Mouse (Mus musculus): ENCODE measurements around the gene Hrc. TPM values are rescaled to one million over a fixed set of nuclear protein-coding genes. Genes with fewer than 3 reads are reported as not detected.

The Hrc gene
- total and polyA plus RNA-seq, 3 experiments: 0.10 to 0.21 TPM; not detected in 1

- dilution Hi-C loops (cut with MboI; ENCODE audit: extremely low pct_ligation_motif_present, extremely low pct_unique_long_range_greater_than_20kb, low sequenced_read_pairs): no loop called here
Observed at GRCm38 (mm10) chr7:45365742-45366651, 30.9 kb downstream of the Hrc start.

GRCm38 (mm10) chr7:45366652-45367019, 31.5 kb downstream of the Hrc start, which contains the start of gene Ppfia3:
Gene Ppfia3, minus strand, starts transcription at chr7:45367019.
- peak within 1 kb of the TSS; percentile 76 for H3K4me2 ChIP-seq (ENCODE audit: insufficient read depth, low read depth, poor library complexity, severe bottlenecking)
- DNase-seq (ENCODE audit: extremely low read depth): no peak
- dilution Hi-C loops (cut with MboI; ENCODE audit: extremely low pct_ligation_motif_present, extremely low pct_unique_long_range_greater_than_20kb, low sequenced_read_pairs) (no loop called here), in situ Hi-C loops (cut with MboI; ENCODE audit: low pct_ligation_motif_present, low pct_unique_long_range_greater_than_20kb, low sequenced_read_pairs) (no loop called here)
- H3K9me3 ChIP-seq (replicated peaks; ENCODE audit: low read length): no peaks in the 10 kb centered on the region
- peak within 1 kb of the TSS; percentile 64 for H3K9ac ChIP-seq (ENCODE audit: insufficient read depth, low read depth)
- TF ChIP-seq E2F4 (IDR thresholded peaks at IDR 0.05; ENCODE audit: insufficient replicate concordance, low read depth, low read length) (no peak), SIN3A (IDR thresholded peaks at IDR 0.05; ENCODE audit: low read length) (0 out of 2 replicates have a peak, but pooled peaks have one; percentile 20), PAX5 (IDR thresholded peaks at IDR 0.05; ENCODE audit: low read length) (no peak), CHD2 (IDR thresholded peaks at IDR 0.05; ENCODE audit: low read length) (peak; percentile 70)
- no peaks in the 10 kb centered on the region for H3K79me2 ChIP-seq (replicated peaks; ENCODE audit: control insufficient read depth, extremely low read depth, insufficient read depth, poor library complexity, severe bottlenecking)
- peaks cover 11 to 34% of the 10 kb centered on the region in 2 experiments for H3K36me3 ChIP-seq (replicated peaks in 1 of 2; ENCODE audit: control insufficient read depth in 1 of 2, insufficient read depth in 1 of 2, low read length in 1 of 2)
- H3K27me3 ChIP-seq (replicated peaks): peaks cover 46% of the 10 kb centered on the region
- H3K4me1 ChIP-seq (ENCODE audit: control insufficient read depth in 1 of 2, insufficient read depth in 2 of 2): peaks cover 6 to 31% of the 10 kb centered on the region in 2 experiments
- H3K4me3 ChIP-seq (replicated peaks in 1 of 3; ENCODE audit: low read depth in 2 of 3, low read length in 2 of 3, poor library complexity in 1 of 3): peak within 1 kb of the TSS; percentile 50 to 56 (median 53)
- H3K27ac ChIP-seq (ENCODE audit: insufficient read depth, low read depth): peak within 1 kb of the TSS; percentile 56

More at GRCm38 (mm10) chr7:45365742-45366651, 30.9 kb downstream of the Hrc start:
- in situ Hi-C loops (cut with MboI; ENCODE audit: low pct_ligation_motif_present, low pct_unique_long_range_greater_than_20kb, low sequenced_read_pairs): no loop called here
- Histone ChIP-seq H3K9me3 (replicated peaks; ENCODE audit: low read length) (no peaks in the 10 kb centered on the region), H3K79me2 (replicated peaks; ENCODE audit: control insufficient read depth, extremely low read depth, insufficient read depth, poor library complexity, severe bottlenecking) (no peaks in the 10 kb centered on the region), H3K27me3 (replicated peaks) (peaks cover 50% of the 10 kb centered on the region), H3K36me3 (replicated peaks in 1 of 2; ENCODE audit: control insufficient read depth in 1 of 2, insufficient read depth in 1 of 2, low read length in 1 of 2) (peaks cover 8 to 29% of the 10 kb centered on the region in 2 experiments), H3K4me3 (replicated peaks in 1 of 3; ENCODE audit: low read depth in 2 of 3, low read length in 2 of 3, poor library complexity in 1 of 3) (peak overlapping the region; percentile 43 to 53 (median 53)), H3K27ac (ENCODE audit: insufficient read depth, low read depth) (no peak overlapping the region), H3K4me2 (ENCODE audit: insufficient read depth, low read depth, poor library complexity, severe bottlenecking) (peak overlapping the region; percentile 76), H3K9ac (ENCODE audit: insufficient read depth, low read depth) (peak overlapping the region; percentile 64), H3K4me1 (ENCODE audit: control insufficient read depth in 1 of 2, insufficient read depth in 2 of 2) (peaks cover 6 to 35% of the 10 kb centered on the region in 2 experiments)
- DNase-seq (ENCODE audit: extremely low read depth): no peak
- TF ChIP-seq SIN3A (IDR thresholded peaks at IDR 0.05; ENCODE audit: low read length) (no peak), CHD1 (IDR thresholded peaks at IDR 0.05; ENCODE audit: low read depth, low read length) (no peak), MYC (IDR thresholded peaks at IDR 0.05; ENCODE audit: low read depth, low read length) (no peak), ETS1 (conservative IDR thresholded peaks at IDR 0.05; ENCODE audit: low read depth, low read length) (no peak), NELFE (IDR thresholded peaks at IDR 0.05; ENCODE audit: low read depth, low read length) (no peak), JUND (conservative IDR thresholded peaks at IDR 0.05; ENCODE audit: low read depth, low read length) (no peak), ZC3H11A (IDR thresholded peaks at IDR 0.05; ENCODE audit: low read depth, low read length) (no peak), GABPA (IDR thresholded peaks at IDR 0.05; ENCODE audit: insufficient replicate concordance, low read depth, low read length) (no peak), JUN (IDR thresholded peaks at IDR 0.05; ENCODE audit: insufficient read depth, low read depth, low read length) (no peak), POLR2AphosphoS2 (IDR thresholded peaks at IDR 0.05; ENCODE audit: low read depth, low read length) (no peak), MEF2A (IDR thresholded peaks at IDR 0.05; ENCODE audit: borderline replicate concordance, low read depth, low read length) (no peak)
